Mouse (Mus musculus) layer of hippocampus, postnatal 14 days (tissue): ENCODE measurements at regions not wholly inside any gene's neighbourhood (a gene's known extent, or its start where the extent isn't known, plus 50 kb on each side); places are given as distances from the start of the nearest gene placed in this dataset.
"Not testable (repeated sequence)": the region's sequence is repeated elsewhere in the genome, so short reads cannot be mapped to it uniquely, and the experiment has no call there.

Experiments
- DNase-seq, 2 experiments: peaks; one replicate each; pipeline ENCODE4 v3.0.0; 2021 to 2022; ENCODE audit warnings: low spot score in 2 of 2, mixed read lengths in 1 of 2

- DNase-seq: peak; percentile 3 to 30
Measured at GRCm38 (mm10) chr1:103986867-103987266, 781.5 kb upstream of the Cdh20 start.

DNA sequence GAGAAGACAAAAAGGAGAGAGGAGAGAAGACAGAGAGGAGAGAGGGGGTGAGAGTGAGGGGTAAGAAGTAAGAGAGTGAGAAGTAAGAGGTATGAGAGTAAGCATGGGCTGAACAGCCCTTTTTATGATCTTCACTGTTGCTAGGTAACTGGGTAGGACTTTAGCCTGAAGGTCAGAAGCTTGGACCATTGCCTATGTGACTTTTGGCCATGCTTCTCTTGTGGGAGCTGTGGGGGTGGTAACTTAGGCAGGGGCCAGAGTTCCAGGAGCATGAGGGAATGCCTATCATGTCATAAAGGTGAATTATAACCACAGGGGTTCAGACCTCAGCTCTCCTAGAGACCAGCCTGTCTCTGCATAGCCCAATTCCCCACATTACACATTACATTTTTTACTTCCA lies 765.4 kb upstream of the Cdh20 start:
- DNase-seq: not testable (repeated sequence)

DNA sequence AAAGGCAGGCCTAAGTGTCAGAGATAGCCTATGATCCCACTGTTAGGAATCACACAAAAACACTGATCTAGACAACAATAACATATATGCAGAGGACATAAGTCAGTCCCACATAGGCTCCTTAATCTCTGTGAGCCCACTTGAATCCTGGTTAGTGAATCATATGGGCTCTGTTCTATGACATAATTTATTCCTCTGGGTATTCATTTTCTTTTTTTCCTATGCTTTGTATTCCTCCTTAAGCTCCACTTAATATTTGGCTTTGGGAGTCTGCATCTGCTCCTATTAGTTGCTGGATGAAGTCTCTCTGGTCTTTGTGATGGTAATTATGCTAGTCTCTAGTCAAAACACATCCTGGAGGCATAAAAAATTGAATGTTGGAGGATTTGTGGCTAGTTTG lies 738.7 kb upstream of the Cdh20 start:
- no peak for DNase-seq

DNA sequence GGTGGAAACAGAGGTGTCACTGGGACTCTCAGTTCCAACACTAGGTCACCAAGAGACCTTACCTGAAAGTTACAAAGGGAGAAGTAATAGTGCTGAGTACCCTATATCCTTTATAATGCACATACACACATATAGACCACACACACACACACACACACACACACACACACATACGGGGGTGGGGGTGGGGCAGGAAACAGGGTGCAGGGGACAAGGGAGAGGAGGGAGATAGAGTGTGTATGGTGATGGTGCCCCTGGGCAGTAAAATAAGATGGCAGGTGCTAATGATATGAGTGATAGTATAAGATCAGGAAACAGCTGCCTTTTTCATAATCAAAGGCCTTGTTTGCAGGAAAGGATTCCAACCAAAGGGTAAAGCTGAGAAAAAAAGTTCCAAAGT lies 719.9 kb upstream of the Cdh20 start:
- no peak for DNase-seq

DNA sequence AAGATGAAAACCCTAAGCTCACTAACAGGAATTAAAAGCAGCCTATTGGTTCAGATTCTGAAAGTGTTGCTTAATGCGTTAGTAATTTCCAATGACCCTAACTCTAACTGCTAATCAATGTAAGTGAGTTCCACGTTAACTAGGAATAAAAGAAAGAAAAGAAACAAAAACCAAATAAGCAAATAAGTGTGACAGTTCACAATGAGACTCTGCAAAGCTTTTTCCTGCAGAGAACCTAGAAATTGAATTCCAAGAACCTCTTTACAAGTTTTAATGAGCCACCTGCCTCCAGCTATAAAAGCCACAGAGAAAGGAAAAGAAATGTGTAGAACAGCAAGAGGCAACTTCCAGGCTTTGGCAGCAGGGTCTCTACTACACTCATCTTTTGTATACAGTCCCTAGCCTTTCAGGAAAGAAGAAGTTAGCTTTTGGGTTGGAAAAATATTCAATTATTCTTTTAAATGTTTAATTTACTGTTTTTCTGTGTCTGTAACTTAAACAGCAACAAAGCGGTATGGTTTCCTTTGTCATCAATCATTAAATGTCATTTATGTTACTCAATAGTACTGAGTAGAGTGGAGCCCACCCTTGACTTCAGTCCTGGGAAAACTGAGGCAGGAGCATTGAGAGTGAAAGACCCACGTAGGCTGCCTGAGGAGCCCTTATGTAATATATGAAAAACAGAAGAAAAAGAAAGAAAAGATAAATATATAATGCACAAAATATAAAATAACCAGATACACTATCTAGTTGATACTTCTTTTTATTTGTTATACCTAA lies 719.0 kb upstream of the Cdh20 start:
- no peak for DNase-seq
